Mouse (Mus musculus) gastrocnemius, postnatal 4 days (tissue): Measurements from ENCODE around the gene Ap1g1. TPM values are rescaled to one million over a fixed set of nuclear protein-coding genes. Genes with fewer than 3 reads are reported as not detected.
"Not testable (repeated sequence)": the region's sequence is repeated elsewhere in the genome, so short reads cannot be mapped to it uniquely, and the experiment has no call there.

ENCODE experiments used
- DNase-seq, 2 experiments: peaks; one replicate each; pipeline ENCODE4 v3.0.0; 2021 to 2022; ENCODE audit warnings: low spot score in 2 of 2, mixed read lengths in 2 of 2
- total RNA-seq, 2 experiments: library from RNA; stranded (reverse); gene quantifications; 2 replicates each; pipeline ENCODE4 v1.2.3; 2021

Gene Ap1g1
- total RNA-seq, 2 experiments from 2014 or later, result 46.7 to 51.7 TPM

- DNase-seq, result peak in 1 of 2 experiments; percentile 20
These were observed 85.0 kb downstream of the Ap1g1 start for GRCm38 (mm10) chr8:109863398-109863797.

GRCm38 (mm10) chr8:109864798-109865197 lies 86.4 kb downstream of the Ap1g1 start:
- no peak for DNase-seq

GRCm38 (mm10) chr8:109865536-109865935 lies 87.2 kb downstream of the Ap1g1 start:
- no peak for DNase-seq

GRCm38 (mm10) chr8:109866690-109867089 lies 88.3 kb downstream of the Ap1g1 start:
- no peak for DNase-seq

- peak; percentile 96 to 97 for DNase-seq
These were observed 89.8 kb downstream of the Ap1g1 start, which contains the start of gene Phlpp2 for GRCm38 (mm10) chr8:109868003-109868679. Phlpp2 (plus strand) TSS chr8:109868542.

GRCm38 (mm10) chr8:109868680-109869361 lies 90.5 kb downstream of the Ap1g1 start:
- peak in 1 of 2 experiments; percentile 42 for DNase-seq

- no peak for DNase-seq
These were observed 92.7 kb downstream of the Ap1g1 start for GRCm38 (mm10) chr8:109871056-109871455.

- not testable (repeated sequence) for DNase-seq
These were observed 95.4 kb downstream of the Ap1g1 start for GRCm38 (mm10) chr8:109873800-109874199.

- DNase-seq, result no peak
These were observed 101.8 kb downstream of the Ap1g1 start for GRCm38 (mm10) chr8:109880012-109880662.

- no peak for DNase-seq
These were observed 106.9 kb downstream of the Ap1g1 start for GRCm38 (mm10) chr8:109885294-109885693.

- no peak for DNase-seq
These were observed 110.9 kb downstream of the Ap1g1 start for GRCm38 (mm10) chr8:109889211-109889610.

GRCm38 (mm10) chr8:109890794-109891585 lies 112.6 kb downstream of the Ap1g1 start:
- DNase-seq, result no peak

GRCm38 (mm10) chr8:109894636-109895035 lies 116.3 kb downstream of the Ap1g1 start:
- DNase-seq, result no peak

- DNase-seq, result no peak
These were observed 117.0 kb downstream of the Ap1g1 start for GRCm38 (mm10) chr8:109895355-109895754.

- DNase-seq, result no peak
These were observed 124.0 kb downstream of the Ap1g1 start for GRCm38 (mm10) chr8:109902379-109902778.

- no peak for DNase-seq
These were observed 125.6 kb downstream of the Ap1g1 start for GRCm38 (mm10) chr8:109903909-109904469.

GRCm38 (mm10) chr8:109904928-109905668 lies 126.7 kb downstream of the Ap1g1 start:
- DNase-seq, result no peak

GRCm38 (mm10) chr8:109906907-109907306 lies 128.6 kb downstream of the Ap1g1 start:
- no peak for DNase-seq

GRCm38 (mm10) chr8:109907376-109907775 lies 129.0 kb downstream of the Ap1g1 start:
- no peak for DNase-seq
